Mouse (Mus musculus): ENCODE results near the gene Chrnb4.

Chrnb4 gene

GRCm38 (mm10) chr9:55048211-55048880 is at the start of gene Chrnb4:
TSS of gene Chrnb4 (minus strand) at chr9:55048779.
- DNase-seq (ENCODE audit: low spot score), result peak; percentile 54

DNA sequence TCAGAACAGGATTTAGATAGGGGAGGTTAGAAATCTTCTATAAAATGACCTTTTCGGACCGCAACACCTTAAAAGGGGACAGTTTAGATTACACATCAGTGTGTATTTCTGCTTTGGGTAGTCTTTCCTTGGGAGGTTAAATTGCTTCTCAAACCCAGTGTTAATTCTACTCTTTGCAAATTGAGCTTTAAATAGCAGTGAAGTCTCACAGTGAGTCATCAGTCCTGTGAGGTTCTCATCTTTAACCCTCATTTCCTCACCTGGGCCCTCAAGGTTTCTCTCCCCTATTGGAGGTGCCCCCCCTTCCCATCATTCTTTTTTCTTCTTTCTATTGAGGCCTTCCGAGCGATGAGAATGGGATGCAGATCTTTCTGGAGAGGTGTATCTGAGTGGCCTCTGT is 48.3 kb upstream of the Chrnb4 start:
- DNase-seq (ENCODE audit: low spot score), result no peak

DNA sequence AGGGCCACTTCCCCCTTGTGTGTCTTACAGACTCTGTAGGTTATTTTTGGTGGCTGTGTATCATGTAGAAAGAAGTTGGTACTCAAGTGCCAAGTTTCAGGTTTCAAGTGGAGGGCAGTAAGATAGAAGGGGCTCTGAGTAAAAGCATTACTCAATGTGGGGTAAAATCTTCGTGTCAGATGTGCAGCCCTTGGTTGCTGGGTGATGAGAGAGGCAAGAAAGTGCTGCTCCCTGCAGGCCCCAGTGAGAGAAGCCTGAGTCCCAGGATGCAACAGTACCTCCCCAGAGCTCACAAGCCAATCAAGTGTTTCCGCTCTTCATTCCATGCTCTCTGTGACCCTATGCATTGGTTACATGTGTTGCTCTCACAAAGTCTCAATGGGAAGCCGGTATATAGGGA is 47.5 kb upstream of the Chrnb4 start:
- DNase-seq (ENCODE audit: low spot score), result no peak

GRCm38 (mm10) chr9:55090141-55090540 is 41.6 kb upstream of the Chrnb4 start:
- DNase-seq (ENCODE audit: low spot score), result peak; percentile 84

GRCm38 (mm10) chr9:55089226-55089625 is 40.6 kb upstream of the Chrnb4 start:
- DNase-seq (ENCODE audit: low spot score), result no peak

DNA sequence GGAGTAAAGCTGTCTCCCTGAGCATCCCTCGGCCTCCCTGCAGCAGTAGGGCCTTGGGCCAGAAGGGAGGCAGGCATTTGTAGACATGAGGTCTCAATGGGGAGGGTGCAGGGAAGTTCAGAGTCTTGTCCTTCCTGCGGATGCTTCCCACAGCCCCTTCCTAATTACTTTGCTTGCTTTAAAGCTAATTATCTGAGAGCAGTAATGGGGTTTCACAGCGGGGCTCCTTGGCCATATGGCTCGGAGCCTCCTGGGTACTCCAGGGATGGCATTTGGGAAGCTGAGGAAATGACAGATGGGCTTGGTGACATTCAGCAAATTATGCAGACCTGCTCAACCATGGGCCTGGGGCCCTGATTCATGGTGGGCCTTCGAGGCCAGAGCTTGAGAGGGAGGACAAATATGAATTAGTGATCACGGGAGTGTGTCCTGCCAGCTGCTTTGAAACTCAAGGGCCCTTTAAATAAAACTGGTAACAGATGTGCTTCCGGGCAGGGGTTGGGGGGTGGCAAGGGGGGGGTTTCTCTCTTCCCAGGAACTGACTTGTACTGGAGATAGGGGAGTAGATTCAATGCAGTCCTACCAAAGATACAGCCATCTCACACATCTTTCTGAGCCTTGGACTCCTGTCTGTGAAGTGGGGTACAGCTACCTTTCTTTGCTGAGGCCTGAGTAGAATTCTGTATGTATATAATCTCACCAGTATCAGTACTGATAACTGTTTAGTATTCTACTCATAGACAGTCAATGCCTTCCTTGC is 34.8 kb upstream of the Chrnb4 start:
- peak; percentile 65 for DNase-seq (ENCODE audit: low spot score)

DNA sequence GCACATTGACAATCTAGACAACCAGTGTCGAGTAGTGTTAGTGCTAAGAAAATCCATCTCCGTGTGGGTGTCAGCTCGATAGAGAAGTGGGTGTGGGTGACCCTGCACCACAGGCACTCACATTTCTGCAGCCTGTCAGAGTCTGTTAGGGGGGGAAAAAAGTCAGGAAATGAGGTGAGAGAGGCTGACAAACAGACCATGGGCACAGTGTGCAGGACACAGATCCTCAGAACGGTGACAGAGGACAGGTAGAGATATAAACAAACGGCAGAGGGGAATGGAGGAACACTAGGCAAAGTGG is 19.3 kb upstream of the Chrnb4 start:
- DNase-seq (ENCODE audit: low spot score), result no peak

DNA sequence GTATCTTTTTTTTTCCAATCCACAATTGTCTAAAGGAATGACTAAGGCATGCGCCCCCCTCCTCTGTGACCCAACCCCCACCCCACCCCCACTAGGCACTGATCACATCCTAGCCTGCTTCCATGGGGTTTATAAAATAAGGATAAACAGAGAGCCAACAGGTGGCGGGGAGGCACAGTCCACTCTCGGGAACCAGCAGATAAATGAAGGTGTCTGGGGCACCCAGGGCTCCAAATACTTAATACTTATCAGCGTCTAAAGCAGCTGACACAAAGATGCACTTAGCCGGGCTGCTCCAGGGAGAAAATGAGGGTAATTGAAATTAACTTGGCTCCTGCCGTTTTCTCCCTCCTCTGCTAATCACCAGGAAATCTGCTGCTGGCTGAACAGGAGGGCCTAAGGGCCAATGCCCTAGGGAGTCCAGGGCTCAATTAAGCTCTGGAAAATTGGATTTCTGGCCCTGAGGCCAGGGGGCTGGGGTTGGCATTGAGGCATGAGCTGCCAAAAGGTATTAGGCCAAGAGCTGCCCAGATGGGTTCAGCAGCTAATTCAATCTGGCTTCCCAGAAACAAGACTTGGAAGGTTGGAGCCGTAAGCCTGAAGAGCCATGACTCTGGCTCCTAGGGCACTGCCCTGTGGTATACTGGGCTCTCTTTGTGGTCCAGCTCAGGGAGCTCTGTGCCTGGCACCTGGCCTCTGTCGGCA is 18.8 kb upstream of the Chrnb4 start:
- DNase-seq (ENCODE audit: low spot score), result peak; percentile 72

- no peak for DNase-seq (ENCODE audit: low spot score)
Observed at GRCm38 (mm10) chr9:55065241-55065640, 16.7 kb upstream of the Chrnb4 start.

- DNase-seq (ENCODE audit: low spot score), result no peak
Observed at GRCm38 (mm10) chr9:55058067-55058466, 9.5 kb upstream of the Chrnb4 start.

DNA sequence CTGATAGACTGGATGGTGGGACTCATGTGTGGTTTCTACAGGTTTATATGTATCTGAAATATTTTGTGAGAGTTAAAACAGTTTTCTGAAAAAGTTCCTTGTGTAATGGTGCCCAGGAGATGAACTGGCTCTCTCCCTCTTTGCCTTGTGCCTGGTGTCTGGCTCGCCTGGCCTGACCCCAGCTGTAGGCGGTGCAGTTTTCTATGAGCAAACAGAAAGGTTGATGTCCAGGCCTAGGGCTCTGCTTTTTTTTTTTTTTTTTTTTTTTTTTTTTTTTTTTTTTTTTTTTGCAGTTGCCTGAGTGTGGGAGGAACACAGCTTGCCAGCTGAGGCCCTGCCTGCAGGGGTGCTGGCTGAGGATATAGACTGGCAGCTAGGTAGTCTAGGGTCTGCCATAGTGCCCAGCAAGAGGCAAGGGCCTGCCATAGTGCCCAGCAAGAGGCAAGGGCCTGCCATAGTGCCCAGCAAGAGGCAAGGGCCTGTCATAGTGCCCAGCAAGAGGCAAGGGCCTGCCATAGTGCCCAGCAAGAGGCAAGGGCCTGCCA is 6.9 kb upstream of the Chrnb4 start:
- no peak for DNase-seq (ENCODE audit: low spot score)

DNA sequence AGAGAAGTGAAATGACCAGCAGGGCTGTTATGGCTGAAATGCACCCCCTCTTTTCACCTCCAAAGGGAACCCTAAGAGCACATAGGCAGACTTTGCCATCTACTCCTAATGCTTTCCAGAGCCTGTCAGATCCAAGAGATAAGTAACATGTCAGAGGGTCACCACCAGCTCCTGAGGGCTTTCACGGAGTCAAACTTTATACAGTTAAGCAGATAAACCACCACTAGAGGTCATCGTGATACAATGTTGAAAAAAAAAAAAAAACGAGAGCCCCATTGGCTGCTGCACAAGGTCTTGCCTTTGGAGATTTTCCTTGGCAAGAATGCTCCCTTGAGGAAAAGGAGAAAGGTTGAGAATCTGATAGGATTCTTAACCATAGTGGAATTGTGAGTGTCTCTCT is 1.8 kb downstream of the Chrnb4 start:
- peak; percentile 69 for DNase-seq (ENCODE audit: low spot score)

GRCm38 (mm10) chr9:55045001-55045400 is 3.6 kb downstream of the Chrnb4 start:
- DNase-seq (ENCODE audit: low spot score), result no peak

GRCm38 (mm10) chr9:55043688-55044087 is 4.9 kb downstream of the Chrnb4 start:
- peak; percentile 59 for DNase-seq (ENCODE audit: low spot score)

DNA sequence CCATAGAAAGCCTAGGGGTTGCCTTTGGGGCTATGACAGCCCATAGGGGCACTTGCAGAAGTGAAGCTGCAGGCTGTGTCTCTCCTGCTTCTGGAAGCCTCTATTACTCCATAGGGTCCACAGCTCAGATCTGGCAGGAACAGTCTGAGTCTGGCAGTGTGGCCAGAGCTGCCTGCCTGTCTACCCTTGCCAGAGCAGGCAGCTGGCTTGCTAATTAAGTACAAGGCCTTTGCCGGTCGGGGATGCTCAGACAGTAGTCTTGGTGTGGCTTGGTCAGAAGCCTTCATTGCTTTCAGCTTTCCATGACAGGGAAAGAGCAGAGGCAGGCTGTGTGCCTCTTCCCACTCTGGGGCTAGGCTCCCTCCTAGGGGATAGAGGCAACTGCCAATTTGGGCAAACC is 7.2 kb downstream of the Chrnb4 start:
- no peak for DNase-seq (ENCODE audit: low spot score)

- no peak for DNase-seq (ENCODE audit: low spot score)
Observed at GRCm38 (mm10) chr9:55039983-55040382, 8.6 kb downstream of the Chrnb4 start.

GRCm38 (mm10) chr9:55038948-55039347 is 9.6 kb downstream of the Chrnb4 start:
- DNase-seq (ENCODE audit: low spot score), result no peak

GRCm38 (mm10) chr9:55031435-55032167 is 17.0 kb downstream of the Chrnb4 start:
- DNase-seq (ENCODE audit: low spot score), result no peak

- peak; percentile 67 for DNase-seq (ENCODE audit: low spot score)
Observed at GRCm38 (mm10) chr9:55026275-55026663, 22.3 kb downstream of the Chrnb4 start, which contains the start of gene Chrna3. TSS of gene Chrna3 (minus strand) at chr9:55026562.

DNA sequence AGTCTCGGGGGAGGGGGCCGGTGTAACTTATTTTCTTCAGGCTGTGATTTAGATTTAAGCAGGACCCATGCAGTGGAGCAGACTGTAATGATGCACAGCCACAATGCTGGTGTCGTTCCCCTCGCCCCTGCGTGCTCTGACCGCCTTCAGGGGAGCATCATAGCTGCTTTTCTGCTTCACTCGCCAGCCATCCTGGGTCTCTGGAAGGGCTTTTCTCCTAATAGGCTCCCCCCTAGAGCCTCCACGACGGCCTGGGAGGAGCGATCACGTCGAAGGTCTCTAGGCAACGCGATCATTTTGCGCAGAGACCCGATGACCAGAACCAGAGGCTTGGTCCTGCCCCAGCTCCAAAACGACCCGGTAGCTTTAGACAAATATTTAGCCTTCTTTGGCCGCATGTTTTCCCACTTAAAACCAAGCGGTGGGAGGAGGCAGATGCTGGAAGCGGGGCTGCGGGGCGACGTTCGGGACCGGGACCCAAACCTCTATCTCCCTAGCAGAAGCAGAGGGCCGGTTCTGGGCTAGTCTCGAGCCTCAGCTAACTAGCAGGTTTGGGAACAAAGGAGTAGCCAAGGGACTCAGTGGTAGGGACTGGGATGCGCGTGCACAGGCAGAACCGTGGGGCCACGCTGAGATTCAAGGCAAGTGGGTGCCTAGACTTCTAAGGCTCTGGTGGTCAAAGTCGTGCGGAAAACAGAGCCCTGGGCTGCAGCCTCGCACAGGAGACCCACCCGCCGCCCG is 22.9 kb downstream of the Chrnb4 start:
- peak; percentile 29 for DNase-seq (ENCODE audit: low spot score)

- DNase-seq (ENCODE audit: low spot score), result peak; percentile 92
Observed at GRCm38 (mm10) chr9:55023902-55024583, 24.5 kb downstream of the Chrnb4 start.
